Mouse (Mus musculus) thymus, adult 2 months (tissue): Measurements from ENCODE around the gene Tcp11l1.

ENCODE experiments used
- CTCF ChIP-seq: fragments of 200-500 bp; IDR thresholded peaks from 2 replicates; pipeline ENCODE4 v1.5.1; 2012; ENCODE audit warnings: mild to moderate bottlenecking, control low read depth, low read length, moderate library complexity, borderline replicate concordance; ENCODE audit not compliant: control insufficient read depth, poor library complexity, insufficient read depth; ENCODE audit errors: extremely low read depth
- POLR2A ChIP-seq: fragments of 200-500 bp; IDR thresholded peaks from 2 replicates; pipeline ENCODE4 v1.6.1; 2012; ENCODE audit warnings: mild to moderate bottlenecking, low read length, control low read depth, moderate library complexity; ENCODE audit not compliant: control insufficient read depth, poor library complexity, insufficient read depth; ENCODE audit errors: extremely low read depth

- TF ChIP-seq POLR2A = no peak
- TF ChIP-seq CTCF = no peak
These were observed 23.2 kb downstream of the Tcp11l1 start for GRCm38 (mm10) chr2:104688724-104689123.
